Mouse (Mus musculus) embryonic fibroblast, embryonic 13.5 days (primary cell): ENCODE data around the gene Hnrnpa1.

ENCODE experiments used
- CTCF ChIP-seq: IDR thresholded peaks from 2 replicates; pipeline ENCODE4 v1.5.1; 2011; ENCODE audit warnings: mild to moderate bottlenecking, control low read depth, low read length, moderate library complexity, borderline replicate concordance; ENCODE audit not compliant: insufficient read depth
- POLR2A ChIP-seq: IDR thresholded peaks from 2 replicates; pipeline ENCODE4 v1.6.1; 2011; ENCODE audit warnings: low read depth, mild to moderate bottlenecking, control low read depth, low read length, moderate library complexity

GRCm38 (mm10) chr15:103251595-103251994 is 11.4 kb downstream of the Hnrnpa1 start:
- no peak for TF ChIP-seq CTCF
- TF ChIP-seq POLR2A: no peak
